Mouse (Mus musculus): ENCODE results near the gene Trat1.

DNA sequence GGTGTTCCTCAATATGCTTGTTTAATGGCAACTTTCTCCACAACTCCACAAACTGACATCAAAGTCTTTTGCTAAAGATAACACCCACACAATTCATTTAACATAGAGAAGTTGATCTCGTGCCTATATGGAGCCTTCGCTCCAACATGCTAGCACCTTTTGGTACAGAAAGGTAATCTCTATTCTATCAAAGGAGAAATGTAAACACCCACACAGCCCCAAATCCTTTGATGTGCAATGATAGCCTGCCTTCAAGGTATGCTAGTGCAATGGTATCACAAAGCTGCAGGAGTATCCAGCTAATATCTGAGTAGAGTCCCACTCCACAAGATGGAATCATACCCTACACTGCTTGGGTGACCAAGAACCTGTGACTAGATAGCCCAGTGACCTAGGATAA, 26.4 kb downstream of the Trat1 start:
- TF ChIP-seq POLR2A (IDR thresholded peaks at IDR 0.05; ENCODE audit: control insufficient read depth, low read depth, low read length) = no peak
- no peak for TF ChIP-seq CTCF (IDR thresholded peaks at IDR 0.05; ENCODE audit: control insufficient read depth, insufficient read depth, insufficient replicate concordance, low read depth, low read length)

All from testis, adult 2 months (tissue).